Mouse (Mus musculus): ENCODE data around the gene Poln.

Gene Poln

DNA sequence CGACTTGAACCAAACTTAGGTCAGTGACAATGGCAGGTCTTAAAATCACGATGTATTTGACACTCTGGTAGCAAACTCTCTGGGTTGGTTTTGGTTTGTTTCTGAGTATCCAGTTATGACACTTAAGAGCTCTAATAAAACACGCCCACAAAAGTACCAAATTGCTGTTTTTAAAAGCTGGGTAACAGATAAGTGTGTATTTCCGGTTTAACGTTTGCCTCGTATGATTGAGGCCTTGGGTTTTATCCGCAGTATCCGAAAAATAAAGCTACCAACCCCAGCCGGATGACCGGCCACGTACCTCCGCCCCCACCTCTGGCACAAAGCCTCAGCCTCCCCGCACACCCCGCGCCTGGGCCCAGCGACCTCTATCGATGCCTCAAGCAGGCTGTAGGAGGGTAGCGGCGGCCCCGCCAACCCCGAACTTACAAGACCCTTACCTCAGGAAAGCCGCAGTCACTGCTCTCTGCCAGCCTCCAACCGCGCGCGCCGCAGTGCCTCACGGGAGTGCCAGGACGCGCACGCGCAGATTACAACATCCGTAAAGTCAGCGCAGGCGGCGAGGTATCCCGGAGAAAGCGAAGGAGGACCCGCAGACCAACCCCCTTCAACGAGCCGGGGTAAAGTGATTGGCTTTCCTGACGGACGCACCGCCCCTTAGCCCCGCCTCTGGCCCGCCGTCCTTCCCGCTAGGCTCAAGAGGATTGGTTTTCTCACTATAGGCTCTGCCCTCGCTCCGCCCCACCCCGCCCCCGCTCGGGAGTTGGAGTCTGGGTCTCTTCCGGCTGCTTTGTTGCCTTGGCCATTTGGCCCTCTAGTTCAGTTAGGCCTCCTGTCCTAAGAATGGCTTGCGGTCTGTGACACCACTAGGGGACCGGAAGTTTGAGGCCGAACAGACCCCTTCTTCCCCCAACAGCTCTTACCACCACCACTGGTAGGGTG lies at the start of gene Poln, which contains the start of gene Haus3:
Gene Poln (minus strand): TSS at position 499 of the 942 bp plus-strand sequence.
Gene Haus3 (minus strand): TSS at position 578 of the 942 bp plus-strand sequence.
- DNase-seq = peak; percentile 98 to 99

DNA sequence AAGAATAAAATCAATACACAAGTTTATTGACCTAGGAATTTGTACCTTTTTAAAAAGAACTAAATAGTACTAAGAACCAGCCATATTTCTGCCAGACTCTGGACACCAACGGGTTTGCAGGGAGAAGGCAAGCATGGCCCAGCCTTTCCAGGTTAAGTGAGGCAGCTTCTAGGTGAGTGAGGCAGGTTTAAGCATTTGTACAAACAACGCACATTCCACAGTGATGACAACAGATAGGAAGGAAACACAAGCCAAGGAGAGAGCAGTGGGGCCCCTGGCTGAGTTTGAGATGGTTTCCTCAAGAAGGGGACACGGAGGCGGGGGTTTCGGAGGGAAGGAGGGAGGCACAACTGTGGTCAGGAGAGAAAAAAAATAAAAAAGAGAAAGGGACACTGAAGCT lies 49.4 kb upstream of the Poln start:
- no peak for DNase-seq

DNA sequence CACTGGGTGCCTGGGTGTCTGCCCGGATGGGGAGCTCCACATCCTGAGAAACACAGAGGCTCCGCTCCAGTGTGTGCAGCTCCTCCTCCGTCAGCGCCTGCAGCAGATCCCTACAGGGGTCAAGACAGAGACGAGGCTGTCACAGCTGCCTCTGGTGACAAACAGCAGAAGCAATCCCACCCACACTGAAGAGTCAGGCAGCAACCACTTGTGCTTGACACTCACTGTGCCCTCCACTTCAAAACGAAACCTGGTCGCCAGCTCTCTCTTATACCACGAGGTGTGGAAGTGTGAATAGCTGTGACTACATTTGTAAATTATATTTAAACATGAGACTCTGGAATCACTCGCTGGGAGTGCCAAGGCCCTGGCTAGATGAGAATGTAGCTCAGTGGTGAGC lies 48.5 kb upstream of the Poln start:
- no peak for DNase-seq

GRCm38 (mm10) chr5:34216025-34216424 lies 46.8 kb upstream of the Poln start:
- no peak for DNase-seq

DNA sequence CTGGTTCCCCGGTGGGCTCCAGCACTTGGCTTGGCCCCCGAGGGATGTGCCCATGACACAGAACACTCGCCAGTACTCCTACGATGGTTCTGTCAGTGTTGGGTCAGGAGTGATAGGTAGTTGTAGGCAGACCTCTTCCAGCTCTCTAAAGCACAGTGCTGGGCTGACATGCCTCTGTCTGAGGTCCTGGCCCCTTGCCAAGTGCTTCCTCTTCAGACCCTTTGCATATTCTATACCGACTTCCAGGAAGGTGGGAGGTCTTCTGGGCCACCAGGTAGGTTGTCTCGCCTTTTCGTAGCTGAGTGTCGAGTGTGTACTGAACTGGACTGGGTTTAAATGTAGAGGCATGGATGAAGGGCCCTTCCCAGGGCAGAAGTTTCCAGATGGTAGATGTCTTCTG lies 44.4 kb upstream of the Poln start:
- no peak for DNase-seq

DNA sequence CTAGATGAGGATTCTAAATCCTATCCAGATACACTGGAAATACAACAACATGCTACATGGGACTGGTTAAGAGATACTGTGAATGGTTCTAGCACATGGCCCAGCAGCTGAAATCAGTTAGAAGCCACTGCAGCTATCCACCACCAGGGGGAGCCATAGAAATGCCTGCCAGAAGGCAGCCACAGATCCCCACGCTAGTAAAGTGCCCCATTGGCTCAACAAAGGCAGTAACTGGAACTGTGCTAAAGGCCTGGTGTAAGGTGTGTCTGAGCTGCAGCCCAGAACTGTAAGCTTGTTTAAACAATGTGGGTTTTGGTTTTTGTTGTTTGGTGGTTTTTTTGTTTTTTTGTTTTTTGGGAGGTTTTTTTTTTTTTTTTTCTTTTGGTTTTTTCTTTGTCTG lies 41.0 kb upstream of the Poln start:
- DNase-seq = peak; percentile 60 to 74

DNA sequence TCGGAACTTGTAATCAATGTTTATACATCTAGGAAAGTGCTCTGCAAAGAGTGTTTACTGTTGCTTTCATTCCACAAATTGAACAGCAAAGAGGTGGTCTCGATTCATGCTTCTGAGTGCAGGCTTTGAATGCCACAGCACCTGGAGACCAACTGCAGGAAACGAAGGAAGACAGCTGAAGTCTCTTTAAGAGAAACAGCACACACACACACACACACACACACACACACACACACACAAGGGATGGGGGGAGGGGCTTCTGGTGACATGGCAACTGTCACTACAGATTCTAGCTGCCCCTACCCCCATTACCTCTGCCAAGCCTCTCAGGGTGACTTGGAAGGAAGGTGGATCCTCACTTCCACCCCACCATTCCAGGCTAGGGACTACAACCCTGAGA lies 38.3 kb upstream of the Poln start:
- DNase-seq = peak; percentile 50 to 72

DNA sequence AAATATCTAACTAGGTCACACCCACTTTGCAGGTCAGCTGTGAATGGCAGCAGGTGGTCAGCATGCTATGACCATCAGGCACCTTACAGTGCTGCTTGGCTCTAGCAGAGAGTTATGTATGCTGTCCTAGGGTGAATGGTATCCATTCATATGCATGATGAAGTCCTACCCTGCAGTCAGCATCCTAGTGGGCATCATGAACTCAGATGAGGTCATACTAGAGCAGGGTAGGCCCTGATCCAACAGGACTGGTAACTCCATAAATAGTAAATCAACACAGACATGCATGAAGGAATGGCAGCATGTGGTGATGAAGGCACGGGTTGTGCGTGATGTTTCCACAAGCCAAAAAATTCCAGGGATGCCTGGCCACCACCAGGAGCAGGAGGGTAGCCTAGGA lies 36.5 kb upstream of the Poln start:
- no peak for DNase-seq

DNA sequence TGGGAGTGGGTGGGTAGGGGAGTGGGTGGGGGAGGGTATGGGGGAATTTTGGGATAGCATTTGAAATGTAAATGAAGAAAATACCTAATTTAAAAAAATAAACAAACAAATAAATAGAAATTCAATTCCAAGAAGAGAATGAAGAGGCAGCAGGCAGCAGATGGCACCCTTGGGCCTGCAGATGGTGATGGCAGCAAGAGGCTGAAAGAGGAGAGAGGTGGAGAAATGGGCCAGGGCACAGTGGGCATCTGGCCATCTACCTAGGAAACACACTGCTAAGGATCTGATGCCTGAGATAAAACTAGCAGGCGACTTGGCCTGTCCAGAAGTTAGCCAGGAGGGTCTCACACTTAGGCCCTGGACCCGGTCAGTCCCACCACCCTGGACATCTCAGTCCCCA lies 35.7 kb upstream of the Poln start:
- peak in 1 of 2 experiments; percentile 12 for DNase-seq

DNA sequence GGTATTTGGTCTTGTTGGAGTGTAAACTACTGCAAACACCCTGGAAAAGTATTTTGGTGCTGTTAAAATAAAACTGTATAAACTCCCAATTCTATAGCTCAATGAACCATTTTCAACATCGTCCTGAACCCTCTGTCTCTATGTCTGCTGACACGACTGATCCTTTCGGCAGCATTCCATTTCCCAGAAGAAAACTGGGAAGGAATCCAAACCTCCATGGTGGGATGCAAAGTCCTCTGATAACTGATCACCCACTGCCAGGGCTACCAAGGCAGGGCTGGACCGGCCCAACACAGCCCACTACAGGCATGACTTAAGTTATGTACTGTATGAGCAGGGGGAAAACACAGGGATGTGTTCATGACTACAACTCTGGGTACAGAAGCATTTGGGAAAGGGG lies 32.8 kb upstream of the Poln start:
- no peak for DNase-seq

- DNase-seq = no peak
These were observed 32.1 kb upstream of the Poln start for GRCm38 (mm10) chr5:34201396-34201795.

DNA sequence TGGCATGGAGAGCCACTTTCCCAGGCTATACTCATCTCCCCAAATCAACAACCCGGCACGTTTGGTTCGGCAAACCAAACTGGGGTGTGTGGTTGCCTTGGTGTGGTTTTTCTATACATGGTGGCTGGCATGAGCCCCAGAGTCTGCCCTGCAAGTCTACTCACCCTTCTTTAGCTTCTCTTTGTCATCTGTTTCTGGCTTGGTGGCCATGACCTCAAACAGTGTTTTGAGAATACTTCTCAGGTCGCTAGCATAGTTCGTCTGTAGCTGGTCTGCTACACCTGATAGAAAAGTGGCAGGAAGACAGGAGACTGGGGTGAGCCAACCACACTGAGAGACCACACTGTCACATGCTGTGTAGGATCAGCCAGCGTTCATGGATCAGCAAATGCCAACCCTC lies 29.4 kb upstream of the Poln start:
- DNase-seq = peak in 1 of 2 experiments; percentile 48

DNA sequence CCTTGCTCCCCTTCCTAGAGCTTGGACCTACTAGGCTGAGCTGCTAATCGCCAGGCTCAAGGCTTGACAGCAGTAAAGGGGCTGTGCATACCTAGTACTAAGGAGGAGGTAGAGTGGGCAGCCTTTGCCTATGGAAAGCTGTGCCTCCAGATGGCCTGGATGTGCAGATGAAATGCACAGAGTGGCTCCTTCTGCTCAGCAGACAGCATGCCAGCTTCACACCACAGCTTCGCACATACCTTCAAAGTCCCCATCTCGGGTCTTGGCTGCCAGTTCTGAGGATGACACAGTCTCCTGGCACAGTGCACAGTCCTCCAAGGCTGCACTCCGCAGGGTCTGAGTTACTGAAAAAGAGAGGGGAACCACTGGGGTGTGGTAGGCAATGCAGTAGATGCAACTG lies 28.0 kb upstream of the Poln start:
- DNase-seq = peak in 1 of 2 experiments; percentile 32

GRCm38 (mm10) chr5:34196423-34196822 lies 27.2 kb upstream of the Poln start:
- DNase-seq = peak; percentile 85 to 93

DNA sequence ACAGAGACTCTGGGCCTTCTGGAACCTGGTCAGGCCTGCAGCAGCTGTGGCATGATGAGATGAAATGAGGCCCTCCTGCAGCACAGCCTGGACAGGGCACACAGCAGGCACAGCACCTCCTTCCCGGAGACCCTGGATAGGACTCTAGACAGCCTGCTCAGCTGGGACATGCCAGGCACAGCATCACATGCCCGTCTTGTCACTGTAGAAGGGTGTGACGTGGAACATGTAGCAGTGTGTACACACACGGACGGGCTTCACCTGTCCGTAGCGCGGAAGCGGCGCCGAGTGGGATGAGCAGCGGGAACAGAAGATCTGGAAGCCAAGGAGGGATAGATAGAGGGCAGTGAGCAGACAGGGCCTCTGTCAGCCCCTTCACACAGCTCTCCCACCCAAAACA lies 26.5 kb upstream of the Poln start:
- no peak for DNase-seq

GRCm38 (mm10) chr5:34194975-34195662 lies 25.9 kb upstream of the Poln start:
- peak in 1 of 2 experiments; percentile 41 for DNase-seq

- DNase-seq = no peak
These were observed 25.2 kb upstream of the Poln start for GRCm38 (mm10) chr5:34194426-34194825.

DNA sequence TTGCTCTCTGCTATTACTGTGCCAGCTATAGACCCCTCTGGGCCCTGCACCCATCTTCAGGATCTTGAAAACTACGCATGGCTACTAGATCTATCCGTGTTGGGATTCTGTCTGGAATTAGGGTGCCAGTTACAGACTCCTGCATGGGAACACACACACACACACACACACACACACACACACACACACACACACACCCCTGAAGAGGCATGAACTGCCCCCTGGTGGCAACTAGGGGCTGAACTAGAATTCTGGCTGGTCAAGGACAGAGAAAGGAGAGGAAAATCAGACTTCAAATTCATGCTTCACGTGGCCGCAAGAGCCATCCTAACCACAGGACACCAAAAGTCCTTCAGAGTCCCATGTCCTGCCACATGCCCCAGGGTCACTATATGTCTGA lies 22.6 kb upstream of the Poln start:
- DNase-seq = no peak

DNA sequence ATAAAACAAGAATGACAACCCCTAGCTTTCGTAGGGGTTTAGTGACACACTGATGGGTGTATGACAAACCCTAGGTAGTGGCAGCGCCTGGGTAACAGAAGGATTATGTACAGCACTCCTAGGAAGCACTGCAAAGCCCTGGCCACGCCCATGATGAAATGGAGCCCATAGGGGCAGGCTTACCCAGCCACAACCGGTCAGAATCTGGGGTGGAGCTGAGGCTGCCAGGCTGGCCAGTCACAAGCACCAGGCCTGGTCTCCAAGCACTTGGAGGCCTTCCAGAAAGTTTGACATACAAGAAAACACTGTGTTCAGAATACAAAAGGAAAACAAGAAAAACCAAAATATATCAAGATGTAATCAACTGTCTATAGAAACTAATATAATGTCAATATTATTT lies 21.8 kb upstream of the Poln start:
- peak in 1 of 2 experiments; percentile 24 for DNase-seq

- DNase-seq = no peak
These were observed 20.3 kb upstream of the Poln start for GRCm38 (mm10) chr5:34189521-34189920.

DNA sequence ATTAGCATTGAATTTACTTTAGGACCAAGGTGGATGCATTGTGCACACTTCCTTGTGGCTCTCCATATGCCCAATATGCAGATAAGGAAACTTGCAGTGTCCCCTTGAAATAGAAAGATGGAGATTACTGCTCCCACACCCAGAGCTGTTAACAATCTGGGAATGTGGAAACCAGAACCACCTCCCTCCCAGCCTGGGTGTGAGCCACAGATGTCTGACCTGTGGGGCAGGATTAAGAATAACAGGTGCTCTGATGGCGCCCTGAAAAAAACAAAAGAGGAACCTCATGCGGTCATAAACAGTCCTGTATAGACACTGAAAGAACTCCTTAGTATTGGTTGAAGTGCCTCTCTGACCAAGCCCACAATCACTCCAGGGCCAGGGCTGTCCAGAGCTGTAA lies 19.6 kb upstream of the Poln start:
- DNase-seq = no peak

- DNase-seq = peak; percentile 99
These were observed 18.5 kb upstream of the Poln start, which contains the start of gene Mxd4 for GRCm38 (mm10) chr5:34187601-34188316. TSS of gene Mxd4 (minus strand) at chr5:34187720.

GRCm38 (mm10) chr5:34186961-34187391 lies 17.7 kb upstream of the Poln start:
- peak; percentile 42 to 46 for DNase-seq
